Mouse (Mus musculus) myocyte (in vitro differentiated cells): ENCODE measurements around the gene Sp9. TPM values are rescaled to one million over a fixed set of nuclear protein-coding genes. Genes with fewer than 3 reads are reported as not detected.
A peak's percentile ranks its signal among the peaks of the same experiment; 100 is the strongest.

Experiments used
- H3K27me3 ChIP-seq: one replicate; pipeline ENCODE4 v1.6.1; 2011; ENCODE audit not compliant: control insufficient read depth, insufficient read depth, insufficient read length
- H3K36me3 ChIP-seq: one replicate; pipeline ENCODE4 v1.6.1; 2011; ENCODE audit not compliant: control insufficient read depth, insufficient read depth
- H3K4me2 ChIP-seq: one replicate; pipeline ENCODE4 v1.6.1; 2011; ENCODE audit warnings: low read depth, control low read depth
- H3K4me3 ChIP-seq: one replicate; pipeline ENCODE4 v1.5.1; 2011; ENCODE audit warnings: mild to moderate bottlenecking, control low read depth, moderate library complexity
- H3K79me2 ChIP-seq: one replicate; pipeline ENCODE4 v1.6.1; 2011; ENCODE audit not compliant: control insufficient read depth, insufficient read depth
- H3ac ChIP-seq: one replicate; pipeline ENCODE4 v1.6.1; 2011; ENCODE audit not compliant: control insufficient read depth, insufficient read length
- CEBPB ChIP-seq: IDR thresholded peaks from 2 replicates; pipeline ENCODE4 v1.6.1; 2011; ENCODE audit warnings: mild to moderate bottlenecking, moderate library complexity; ENCODE audit not compliant: poor library complexity, insufficient read depth, severe bottlenecking
- E2F4 ChIP-seq: IDR thresholded peaks from one replicate; pipeline ENCODE4 v1.6.1; 2011; ENCODE audit warnings: mild to moderate bottlenecking, control low read depth, moderate library complexity; ENCODE audit not compliant: insufficient read depth
- MAX ChIP-seq: IDR thresholded peaks from one replicate; pipeline ENCODE4 v1.6.1; 2011; ENCODE audit warnings: low read depth, mild to moderate bottlenecking, control low read depth
- MYOD1 ChIP-seq, 3 experiments: IDR thresholded peaks; one replicate each; pipeline ENCODE4 v1.6.1; 2011; ENCODE audit warnings: control low read depth in 2 of 3, low read depth in 2 of 3, mild to moderate bottlenecking in 2 of 3, moderate library complexity in 1 of 3; ENCODE audit not compliant: insufficient read length in 2 of 3, control insufficient read depth in 1 of 3
- MYOG ChIP-seq, 3 experiments: IDR thresholded peaks; one replicate each; pipeline ENCODE4 v1.6.1; 2011; ENCODE audit warnings: control low read depth in 2 of 3, low read depth in 2 of 3, mild to moderate bottlenecking in 2 of 3; ENCODE audit not compliant: insufficient read length in 2 of 3, control insufficient read depth in 1 of 3, insufficient read depth in 1 of 3
- POLR2A ChIP-seq: IDR thresholded peaks from one replicate; pipeline ENCODE4 v1.6.1; 2011; ENCODE audit warnings: low read depth, mild to moderate bottlenecking, control low read depth, moderate library complexity; ENCODE audit not compliant: insufficient read length
- POLR2AphosphoS2 ChIP-seq: IDR thresholded peaks from one replicate; pipeline ENCODE4 v1.6.1; 2011; ENCODE audit warnings: low read depth, control low read depth; ENCODE audit not compliant: insufficient read length
- REST ChIP-seq: IDR thresholded peaks from one replicate; pipeline ENCODE4 v1.6.1; 2011; ENCODE audit warnings: mild to moderate bottlenecking, control low read depth, moderate library complexity; ENCODE audit not compliant: insufficient read depth, insufficient read length
- SRF ChIP-seq: IDR thresholded peaks from one replicate; pipeline ENCODE4 v1.6.1; 2011; ENCODE audit warnings: low read depth; ENCODE audit not compliant: control insufficient read depth, insufficient read length
- TCF12 ChIP-seq: IDR thresholded peaks from one replicate; pipeline ENCODE4 v1.6.1; 2011; ENCODE audit warnings: mild to moderate bottlenecking, control low read depth; ENCODE audit not compliant: poor library complexity, insufficient read depth, severe bottlenecking
- TCF3 ChIP-seq: IDR thresholded peaks from one replicate; pipeline ENCODE4 v1.6.1; 2011; ENCODE audit warnings: low read depth, control low read depth; ENCODE audit not compliant: insufficient read length
- USF1 ChIP-seq: IDR thresholded peaks from one replicate; pipeline ENCODE4 v1.6.1; 2011; ENCODE audit warnings: low read depth, mild to moderate bottlenecking, control low read depth, moderate library complexity
- polyA plus RNA-seq: library from polyadenylated mRNA; unstranded; fragments of >200 nt; fragmentation: generic; extraction: Trizol; gene quantifications from one replicate; pipeline ENCODE4 v1.2.1, GENCODE M21; 2012; ENCODE audit warnings: missing spikeins

Gene Sp9
- polyA plus RNA-seq, 1 experiment, result 0.02 TPM

- Histone ChIP-seq H3K4me3 (peak within 1 kb of the TSS; percentile 97), H3K4me2 (peak within 1 kb of the TSS; percentile 73), H3K36me3 (peaks cover 21% of the 10 kb centered on the region), H3K79me2 (peaks cover 13% of the 10 kb centered on the region), H3ac (peak within 1 kb of the TSS; percentile 15), H3K27me3 (no peaks in the 10 kb centered on the region)
- TF ChIP-seq CEBPB (no peak), TCF3 (no peak), E2F4 (no peak), MAX (no peak), MYOD1 (IDR thresholded peaks at IDR 0.05; ENCODE audit: control insufficient read depth in 1 of 3, insufficient read length in 2 of 3, low read depth in 2 of 3) (no peak), MYOG (IDR thresholded peaks at IDR 0.05; ENCODE audit: control insufficient read depth in 1 of 3, insufficient read depth in 1 of 3, insufficient read length in 2 of 3, low read depth in 2 of 3) (peak in 1 of 3 experiments; percentile 23), USF1 (no peak), REST (no peak), SRF (no peak), POLR2AphosphoS2 (peak; percentile 92), POLR2A (peak; percentile 95), TCF12 (no peak)
Measured at GRCm38 (mm10) chr2:73312152-73313116, 40.7 kb downstream of the Sp9 start, which contains the start of the genes Scrn3 and Cir1. Gene Scrn3 (plus strand): TSS chr2:73312601. Gene Cir1 (minus strand): TSS chr2:73312701.

- H3K27me3 ChIP-seq, result no peaks in the 10 kb centered on the region
- no peak overlapping the region for H3ac ChIP-seq
- H3K4me3 ChIP-seq, result peak overlapping the region; percentile 97
- peak overlapping the region; percentile 66 for H3K4me2 ChIP-seq
- peaks cover 13% of the 10 kb centered on the region for H3K79me2 ChIP-seq
- TF ChIP-seq POLR2AphosphoS2, result no peak
- TF ChIP-seq SRF, result no peak
- TF ChIP-seq REST, result no peak
- no peak for TF ChIP-seq TCF3
- no peak for TF ChIP-seq POLR2A
- peaks cover 27% of the 10 kb centered on the region for H3K36me3 ChIP-seq
Measured at GRCm38 (mm10) chr2:73313117-73313501, 41.4 kb downstream of the Sp9 start.

- TF ChIP-seq E2F4 (no peak), POLR2A (no peak), CEBPB (no peak)
- H3K4me3 ChIP-seq, result no peak overlapping the region
- no peak overlapping the region for H3ac ChIP-seq
- H3K36me3 ChIP-seq, result peaks cover 26% of the 10 kb centered on the region
- H3K27me3 ChIP-seq, result no peaks in the 10 kb centered on the region
- peaks cover 13% of the 10 kb centered on the region for H3K79me2 ChIP-seq
- no peak overlapping the region for H3K4me2 ChIP-seq
Measured at GRCm38 (mm10) chr2:73314311-73314710, 42.6 kb downstream of the Sp9 start.

GRCm38 (mm10) chr2:73317426-73317825, 45.7 kb downstream of the Sp9 start:
- Histone ChIP-seq H3K36me3 (peaks cover 25% of the 10 kb centered on the region), H3K4me3 (no peak overlapping the region), H3K4me2 (no peak overlapping the region), H3ac (no peak overlapping the region), H3K79me2 (no peaks in the 10 kb centered on the region), H3K27me3 (no peaks in the 10 kb centered on the region)
- TF ChIP-seq TCF3 (no peak), CEBPB (no peak), SRF (no peak), E2F4 (no peak), POLR2AphosphoS2 (no peak), MYOD1 (IDR thresholded peaks at IDR 0.05; ENCODE audit: control insufficient read depth in 1 of 3, insufficient read length in 2 of 3, low read depth in 2 of 3) (no peak), MYOG (IDR thresholded peaks at IDR 0.05; ENCODE audit: control insufficient read depth in 1 of 3, insufficient read depth in 1 of 3, insufficient read length in 2 of 3, low read depth in 2 of 3) (no peak), REST (no peak), USF1 (no peak)

- peaks cover 25% of the 10 kb centered on the region for H3K36me3 ChIP-seq
- no peaks in the 10 kb centered on the region for H3K27me3 ChIP-seq
- H3ac ChIP-seq, result no peak overlapping the region
- TF ChIP-seq TCF12 (no peak), E2F4 (no peak), CEBPB (no peak), USF1 (no peak), TCF3 (no peak), REST (no peak), POLR2A (no peak), MYOG (IDR thresholded peaks at IDR 0.05; ENCODE audit: control insufficient read depth in 1 of 3, insufficient read depth in 1 of 3, insufficient read length in 2 of 3, low read depth in 2 of 3) (no peak), SRF (no peak), POLR2AphosphoS2 (no peak), MAX (no peak), MYOD1 (IDR thresholded peaks at IDR 0.05; ENCODE audit: control insufficient read depth in 1 of 3, insufficient read length in 2 of 3, low read depth in 2 of 3) (no peak)
- H3K79me2 ChIP-seq, result no peaks in the 10 kb centered on the region
- no peak overlapping the region for H3K4me3 ChIP-seq
- no peak overlapping the region for H3K4me2 ChIP-seq
Measured at GRCm38 (mm10) chr2:73319218-73319617, 47.5 kb downstream of the Sp9 start.
